Mouse (Mus musculus): ENCODE results near the gene Mecom.

- TF ChIP-seq TCF12 (IDR thresholded peaks at IDR 0.05; ENCODE audit: insufficient read depth, poor library complexity, severe bottlenecking) (no peak), POLR2A (IDR thresholded peaks at IDR 0.05; ENCODE audit: insufficient read length, low read depth) (no peak), POLR2AphosphoS2 (IDR thresholded peaks at IDR 0.05; ENCODE audit: insufficient read length, low read depth) (no peak)
Measured at GRCm38 (mm10) chr3:30468068-30468835, 79.6 kb downstream of the Mecom start.
